Mouse (Mus musculus) activated CD4-positive, CD25-positive, alpha-beta regulatory T cell, adult 4 months (primary cell): Measurements from ENCODE around the gene Mrpl10. TPM values are rescaled to one million over a fixed set of nuclear protein-coding genes. Genes with fewer than 3 reads are reported as not detected.
A peak's percentile ranks its signal among the peaks of the same experiment; 100 is the strongest.

Source experiments
- ATAC-seq: one replicate; pipeline ENCODE4 v1.8.0; 2017
- polyA plus RNA-seq, 2 experiments: library from polyadenylated mRNA; unstranded; fragments of 100-300 nt; shearing (Covaris generic); gene quantifications; one replicate each; pipeline ENCODE4 v1.2.1; 2017

Gene Mrpl10
- polyA plus RNA-seq, result 10 to 100 TPM; 56.6 to 58.0 TPM

GRCm38 (mm10) chr11:97041022-97041899 lies at the start of gene Mrpl10, which contains the start of gene Lrrc46:
Gene Mrpl10 (plus strand): TSS chr11:97041560.
Gene Lrrc46 (minus strand): TSS chr11:97041407.
- ATAC-seq, result peak; percentile 89

- ATAC-seq, result no peak
These were observed 48.5 kb upstream of the Mrpl10 start for GRCm38 (mm10) chr11:96992722-96993311.

- ATAC-seq, result no peak
These were observed 46.3 kb upstream of the Mrpl10 start for GRCm38 (mm10) chr11:96995031-96995430.

- peak; percentile 95 for ATAC-seq
These were observed 45.3 kb upstream of the Mrpl10 start for GRCm38 (mm10) chr11:96995836-96996772.

GRCm38 (mm10) chr11:96996773-96997379 lies 44.5 kb upstream of the Mrpl10 start:
- ATAC-seq, result no peak

GRCm38 (mm10) chr11:96997380-96997956 lies 43.9 kb upstream of the Mrpl10 start:
- ATAC-seq, result no peak

GRCm38 (mm10) chr11:97003170-97003569 lies 38.2 kb upstream of the Mrpl10 start:
- ATAC-seq, result no peak

- peak; percentile 84 for ATAC-seq
These were observed 34.1 kb upstream of the Mrpl10 start for GRCm38 (mm10) chr11:97007093-97007794.

GRCm38 (mm10) chr11:97009198-97009790 lies 32.1 kb upstream of the Mrpl10 start:
- ATAC-seq, result no peak

- no peak for ATAC-seq
These were observed 28.2 kb upstream of the Mrpl10 start, which contains the start of gene Sp6 for GRCm38 (mm10) chr11:97013121-97013670. Gene Sp6 (plus strand): TSS chr11:97013394.

GRCm38 (mm10) chr11:97017696-97018582 lies 23.4 kb upstream of the Mrpl10 start:
- no peak for ATAC-seq

- peak; percentile 20 for ATAC-seq
These were observed 22.6 kb upstream of the Mrpl10 start for GRCm38 (mm10) chr11:97018583-97019344.

- no peak for ATAC-seq
These were observed 22.0 kb upstream of the Mrpl10 start for GRCm38 (mm10) chr11:97019345-97019708.

- no peak for ATAC-seq
These were observed 20.1 kb upstream of the Mrpl10 start for GRCm38 (mm10) chr11:97021121-97021765.

- ATAC-seq, result peak; percentile 66
These were observed 19.4 kb upstream of the Mrpl10 start for GRCm38 (mm10) chr11:97021873-97022484.

- no peak for ATAC-seq
These were observed 16.4 kb upstream of the Mrpl10 start for GRCm38 (mm10) chr11:97024977-97025376.

- ATAC-seq, result peak; percentile 52
These were observed 15.5 kb upstream of the Mrpl10 start for GRCm38 (mm10) chr11:97025721-97026344.
